Mouse (Mus musculus) stomach, postnatal 0 days (tissue): ENCODE results near the gene Sele. TPM values are rescaled to one million over a fixed set of nuclear protein-coding genes. Genes with fewer than 3 reads are reported as not detected.

Experiments
- ATAC-seq: fragments of 200-750 bp; cut with Nextera tagmentation; 2 replicates; pipeline ENCODE4 v1.8.0; 2017; ENCODE audit not compliant: low FRiP score, low TSS enrichment
- DNase-seq: peaks from one replicate; pipeline ENCODE4 v3.0.0-alpha.2; 2016; ENCODE audit warnings: low spot score
- H3K27ac ChIP-seq: fragments of 300-500 bp; sonication (generic); replicated peaks from 2 replicates; pipeline ENCODE4 v1.5.1; 2014; ENCODE audit warnings: mild to moderate bottlenecking, control low read depth
- H3K27me3 ChIP-seq: fragments of 300-500 bp; sonication (generic); 2 replicates; pipeline ENCODE4 v1.6.1; 2014; ENCODE audit warnings: low read length; ENCODE audit not compliant: control insufficient read depth, insufficient read depth
- H3K36me3 ChIP-seq: fragments of 300-500 bp; sonication (generic); 2 replicates; pipeline ENCODE4 v1.6.1; 2014; ENCODE audit warnings: low read length, mixed read lengths; ENCODE audit not compliant: control insufficient read depth, insufficient read depth
- H3K4me1 ChIP-seq: fragments of 300-500 bp; sonication (generic); replicated peaks from 2 replicates; pipeline ENCODE4 v1.6.1; 2014; ENCODE audit warnings: antibody characterized with exemption; ENCODE audit not compliant: control insufficient read depth, insufficient read depth
- H3K4me2 ChIP-seq: fragments of 300-500 bp; sonication (generic); replicated peaks from 2 replicates; pipeline ENCODE4 v1.6.1; 2014; ENCODE audit warnings: low read depth, mild to moderate bottlenecking, control low read depth, moderate library complexity
- H3K4me3 ChIP-seq: fragments of 300-500 bp; sonication (generic); 2 replicates; pipeline ENCODE4 v1.5.1; 2014; ENCODE audit warnings: low read depth, low read length, control low read depth
- H3K9ac ChIP-seq: fragments of 300-500 bp; sonication (generic); 2 replicates; pipeline ENCODE4 v1.6.1; 2014; ENCODE audit warnings: mild to moderate bottlenecking, low read length, control low read depth, mixed read lengths
- H3K9me3 ChIP-seq: fragments of 300-500 bp; sonication (generic); 2 replicates; pipeline ENCODE4 v1.6.1; 2016; ENCODE audit warnings: low read length; ENCODE audit not compliant: control insufficient read depth
- CTCF ChIP-seq: IDR thresholded peaks from 2 replicates; pipeline ENCODE4 v1.5.1; 2016; ENCODE audit warnings: antibody characterized with exemption, low read depth, mild to moderate bottlenecking, moderate library complexity
- EP300 ChIP-seq: optimal IDR thresholded peaks from 2 replicates; pipeline ENCODE3; 2016; ENCODE audit warnings: antibody characterized with exemption
- WGBS: fragments of 180-500 bp; shearing (Covaris S2); extraction: QIAGEN DNeasy Blood & Tissue Kit; methylation state at CpG from one replicate; pipeline ENCODE4 v1.1.7; 2014; 5-methylcytosine and 5-hydroxymethylcytosine counted together
- polyA plus RNA-seq: library from polyadenylated mRNA; unstranded; fragments of >200 nt; fragmentation: Nextera tagmentation; extraction: Ambion mirVana; gene quantifications from 2 replicates; pipeline ENCODE4 v1.2.1, GENCODE M21; 2015

The Sele gene
- polyA plus RNA-seq, 1 experiment from 2014 or later = 0.04 TPM

DNA sequence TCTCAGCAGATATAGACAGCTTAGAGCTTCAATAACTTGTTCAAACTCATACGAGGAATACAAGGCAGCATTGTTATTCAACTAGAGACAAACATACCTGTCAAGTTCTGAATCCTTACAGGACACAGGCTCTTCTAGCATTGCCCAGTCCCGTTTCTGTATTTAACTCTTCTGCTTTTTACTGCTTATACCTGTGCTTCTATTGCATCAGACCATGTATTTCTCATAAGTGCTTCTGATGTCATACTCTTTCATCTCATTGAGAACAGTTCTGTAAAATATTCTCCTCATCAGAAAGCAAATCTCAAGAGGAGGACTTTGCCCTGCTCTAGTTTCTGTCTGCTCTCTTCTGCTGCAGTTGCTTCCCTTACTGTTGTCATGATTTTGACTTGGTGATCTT lies 49.9 kb downstream of the Sele start:
- Histone ChIP-seq H3K9me3 (no peaks in the 10 kb centered on the region), H3K4me3 (no peak overlapping the region), H3K9ac (no peak overlapping the region), H3K27ac (no peak overlapping the region), H3K4me2 (no peak overlapping the region), H3K27me3 (no peaks in the 10 kb centered on the region), H3K4me1 (no peaks in the 10 kb centered on the region), H3K36me3 (no peaks in the 10 kb centered on the region)
- WGBS = 58% methylated on average over 2 of the region's 2 CpGs
- TF ChIP-seq CTCF (no peak), EP300 (no peak)
- ATAC-seq (no peak), DNase-seq (no peak)

DNA sequence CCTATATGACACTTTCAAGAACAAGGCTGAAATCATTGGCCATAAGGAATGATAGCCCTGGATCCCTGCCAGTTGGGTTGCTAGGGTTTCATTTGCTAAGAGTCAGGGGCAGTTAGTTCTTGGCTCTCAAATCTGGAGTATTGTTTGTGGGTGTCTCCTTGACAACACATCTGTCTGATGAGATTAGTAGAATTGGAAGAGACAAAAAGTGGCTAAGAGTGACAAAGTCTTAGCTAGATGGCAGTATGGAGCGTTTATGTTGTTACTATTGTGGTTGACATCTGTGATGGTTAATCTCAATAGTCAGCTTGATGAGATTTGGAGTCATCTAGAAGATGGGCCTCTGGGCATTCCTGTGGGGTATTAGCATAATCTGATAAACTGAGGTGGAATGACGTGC lies 50.3 kb downstream of the Sele start:
- ATAC-seq (no peak), DNase-seq (no peak)
- no peak overlapping the region for H3K27ac ChIP-seq
- no peak overlapping the region for H3K4me2 ChIP-seq
- TF ChIP-seq EP300 (no peak), CTCF (no peak)
- no peaks in the 10 kb centered on the region for H3K27me3 ChIP-seq
- 68% methylated on average over 2 of the region's 2 CpGs for WGBS
- H3K9me3 ChIP-seq = no peaks in the 10 kb centered on the region
- H3K4me1 ChIP-seq = no peaks in the 10 kb centered on the region
- H3K36me3 ChIP-seq = no peaks in the 10 kb centered on the region
- H3K4me3 ChIP-seq = no peak overlapping the region
- H3K9ac ChIP-seq = no peak overlapping the region

Other genes starting within 250 kb of the Sele start
- 10.6 and 12.0 TPM in 2 replicates for gene Scyl3, start 119.1 kb upstream of the Sele start, polyA plus RNA-seq
- gene BC055324, start 53.4 kb upstream of the Sele start, polyA plus RNA-seq = 2.9 and 3.4 TPM in 2 replicates
- 6.7 and 6.9 TPM in 2 replicates for gene Mettl18, start 53.3 kb upstream of the Sele start, polyA plus RNA-seq
- gene Sell, start 13.7 kb downstream of the Sele start, polyA plus RNA-seq = 0.08 and 0.21 TPM in 2 replicates
- 0.41 and 0.62 TPM in 2 replicates for gene Selp, start 67.0 kb downstream of the Sele start, polyA plus RNA-seq
- gene F5, start 103.6 kb downstream of the Sele start, polyA plus RNA-seq = 1.5 and 1.6 TPM in 2 replicates
- gene Slc19a2, start 200.8 kb downstream of the Sele start, polyA plus RNA-seq = 14.8 and 15.3 TPM in 2 replicates
- gene Ccdc181, start 227.4 kb downstream of the Sele start, polyA plus RNA-seq = 7.5 and 8.6 TPM in 2 replicates